Mouse (Mus musculus): ENCODE measurements around the gene RPS10-NUDT3.
A peak's percentile ranks its signal among the peaks of the same experiment; 100 is the strongest.

Gene RPS10-NUDT3

GRCm38 (mm10) chr17:27554062-27554960, 80.7 kb downstream of the RPS10-NUDT3 start:
- no peak for DNase-seq (ENCODE audit: low spot score)

- no peak for DNase-seq (ENCODE audit: low spot score)
These were observed 82.5 kb downstream of the RPS10-NUDT3 start for GRCm38 (mm10) chr17:27552215-27553201.

GRCm38 (mm10) chr17:27551393-27551940, 83.6 kb downstream of the RPS10-NUDT3 start:
- DNase-seq (ENCODE audit: low spot score), result no peak

- no peak for DNase-seq (ENCODE audit: low spot score)
These were observed 85.8 kb downstream of the RPS10-NUDT3 start for GRCm38 (mm10) chr17:27549234-27549633.

GRCm38 (mm10) chr17:27547253-27547868, 87.7 kb downstream of the RPS10-NUDT3 start:
- DNase-seq (ENCODE audit: low spot score), result no peak

- no peak for DNase-seq (ENCODE audit: low spot score)
These were observed 88.4 kb downstream of the RPS10-NUDT3 start for GRCm38 (mm10) chr17:27546574-27547085.

GRCm38 (mm10) chr17:27545991-27546390, 89.0 kb downstream of the RPS10-NUDT3 start:
- no peak for DNase-seq (ENCODE audit: low spot score)

- DNase-seq (ENCODE audit: low spot score), result no peak
These were observed 90.5 kb downstream of the RPS10-NUDT3 start for GRCm38 (mm10) chr17:27544551-27544950.

GRCm38 (mm10) chr17:27541984-27542383, 93.0 kb downstream of the RPS10-NUDT3 start:
- DNase-seq (ENCODE audit: low spot score), result no peak

- DNase-seq (ENCODE audit: low spot score), result no peak
These were observed 93.8 kb downstream of the RPS10-NUDT3 start for GRCm38 (mm10) chr17:27541261-27541660.

- peak; percentile 83 for DNase-seq (ENCODE audit: low spot score)
These were observed 100.3 kb downstream of the RPS10-NUDT3 start for GRCm38 (mm10) chr17:27534718-27535117.

GRCm38 (mm10) chr17:27533354-27533753, 101.7 kb downstream of the RPS10-NUDT3 start:
- DNase-seq (ENCODE audit: low spot score), result no peak

- DNase-seq (ENCODE audit: low spot score), result no peak
These were observed 102.9 kb downstream of the RPS10-NUDT3 start for GRCm38 (mm10) chr17:27532095-27532494.

Measured in testis, postnatal 14 days (tissue).